Mouse (Mus musculus) forebrain, postnatal 0 days (tissue): Measurements from ENCODE around the gene Vmn2r110. TPM values are rescaled to one million over a fixed set of nuclear protein-coding genes. Genes with fewer than 3 reads are reported as not detected.

Experiments
- ATAC-seq: fragments of 200-750 bp; cut with Nextera tagmentation; 2 replicates; pipeline ENCODE4 v1.8.0; 2017; ENCODE audit warnings: mild to moderate bottlenecking, moderate library complexity
- DNase-seq: peaks from one replicate; pipeline ENCODE4 v3.0.0-alpha.2; 2015
- H3K27ac ChIP-seq: fragments of 300-500 bp; sonication (generic); 2 replicates; pipeline ENCODE4 v1.5.1; 2014; ENCODE audit warnings: low read depth, mild to moderate bottlenecking, antibody characterized with exemption, low read length, moderate library complexity, mixed read lengths
- H3K27me3 ChIP-seq: fragments of 300-500 bp; sonication (generic); 2 replicates; pipeline ENCODE4 v1.6.1; 2014; ENCODE audit warnings: mild to moderate bottlenecking, low read length, mixed read lengths; ENCODE audit not compliant: insufficient read depth
- H3K36me3 ChIP-seq: fragments of 300-500 bp; sonication (generic); 2 replicates; pipeline ENCODE4 v1.6.1; 2014; ENCODE audit warnings: mild to moderate bottlenecking, moderate library complexity; ENCODE audit not compliant: insufficient read depth
- H3K4me1 ChIP-seq: fragments of 300-500 bp; sonication (generic); 2 replicates; pipeline ENCODE4 v1.6.1; 2014; ENCODE audit warnings: antibody characterized with exemption; ENCODE audit not compliant: insufficient read depth
- H3K4me2 ChIP-seq: fragments of 300-500 bp; sonication (generic); 2 replicates; pipeline ENCODE4 v1.6.1; 2014; ENCODE audit warnings: low read depth, mild to moderate bottlenecking, moderate library complexity
- H3K4me3 ChIP-seq: fragments of 300-500 bp; sonication (generic); 2 replicates; pipeline ENCODE4 v1.5.1; 2014; ENCODE audit warnings: low read depth, low read length, mixed read lengths
- H3K9ac ChIP-seq: fragments of 300-500 bp; sonication (generic); 2 replicates; pipeline ENCODE4 v1.6.1; 2014; ENCODE audit warnings: mild to moderate bottlenecking
- H3K9me3 ChIP-seq: fragments of 300-500 bp; sonication (generic); 2 replicates; pipeline ENCODE4 v1.6.1; 2016; ENCODE audit warnings: low read length
- CTCF ChIP-seq: sonication (generic); IDR thresholded peaks from 2 replicates; pipeline ENCODE4 v1.5.1; 2016; ENCODE audit warnings: antibody characterized with exemption, control low read depth, low read depth
- WGBS: fragments of 180-500 bp; shearing (Covaris S2); extraction: QIAGEN DNeasy Blood & Tissue Kit; methylation state at CpG from one replicate; pipeline ENCODE4 v1.1.7; 2014; 5-methylcytosine and 5-hydroxymethylcytosine counted together
- polyA plus RNA-seq: library from polyadenylated mRNA; unstranded; fragments of >200 nt; fragmentation: Nextera tagmentation; extraction: Ambion mirVana; gene quantifications from 2 replicates; pipeline ENCODE4 v1.2.1, GENCODE M21; 2015
- total RNA-seq: library from RNA; depleted of rRNA; stranded (reverse); fragments of >200 nt; gene quantifications from 2 replicates; pipeline ENCODE4 v1.2.3, GENCODE M21; 2014; rRNA removed

Vmn2r110 gene
- not detected in 2 replicates for total RNA-seq
- polyA plus RNA-seq = 0.03 TPM in 1 of 2 replicates, not detected in the other

DNA sequence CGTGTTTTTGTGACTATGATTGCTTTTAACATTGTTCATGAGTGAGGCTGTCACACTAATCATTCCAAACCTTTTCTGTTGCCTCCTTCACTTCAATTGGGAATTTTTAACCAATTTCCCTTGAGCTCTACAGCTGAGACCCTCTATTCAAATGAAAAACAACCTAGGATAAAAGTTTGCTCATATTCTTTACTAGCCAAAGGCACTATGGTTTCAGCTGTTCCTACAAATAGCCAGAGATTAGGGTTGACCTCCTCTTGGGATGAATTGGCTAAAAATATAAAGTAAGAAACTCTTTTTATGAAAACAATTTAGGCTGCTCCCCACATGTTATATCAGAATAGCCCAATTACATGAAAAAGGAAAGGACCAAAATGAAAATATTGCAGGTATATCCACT lies at the start of gene Vmn2r110:
Gene Vmn2r110 (minus strand): TSS at position 101 of the 400 bp plus-strand sequence.
- no peaks in the 10 kb centered on the region for H3K36me3 ChIP-seq
- TF ChIP-seq CTCF = no peak
- H3K9me3 ChIP-seq = no peaks in the 10 kb centered on the region
- DNase-seq (no peak), ATAC-seq (no peak)
- no peaks in the 10 kb centered on the region for H3K27me3 ChIP-seq
- H3K4me3 ChIP-seq = no peak within 1 kb of the TSS
- H3K4me1 ChIP-seq = no peaks in the 10 kb centered on the region
- no peak within 1 kb of the TSS for H3K27ac ChIP-seq
- H3K4me2 ChIP-seq = no peak within 1 kb of the TSS
- WGBS = 45% methylated on average over 1 of the region's 1 CpGs
- H3K9ac ChIP-seq = no peak within 1 kb of the TSS

DNA sequence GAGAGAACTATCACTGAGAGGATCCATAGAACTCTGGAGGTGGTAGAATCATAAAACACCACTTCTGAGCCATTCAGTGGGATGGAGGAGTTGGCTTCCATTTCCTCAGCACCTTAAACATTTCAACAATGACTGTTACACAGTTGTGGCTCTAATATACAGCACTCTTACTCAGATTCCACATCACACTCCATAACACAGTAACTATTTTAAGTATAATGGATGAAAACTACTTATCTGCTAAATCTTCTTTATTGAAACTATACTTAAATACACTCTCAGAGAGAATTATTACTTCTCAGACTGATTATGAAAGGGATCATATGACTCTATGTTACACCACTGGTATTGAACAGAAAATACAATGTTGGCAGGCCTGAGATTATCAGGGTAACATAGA lies 28.6 kb upstream of the Vmn2r110 start, which contains the start of gene Fpr-rs3:
Gene Fpr-rs3 (minus strand): TSS at position 101 of the 400 bp plus-strand sequence.
- no peaks in the 10 kb centered on the region for H3K4me1 ChIP-seq
- no peaks in the 10 kb centered on the region for H3K36me3 ChIP-seq
- H3K9ac ChIP-seq = no peak within 1 kb of the TSS
- no peak within 1 kb of the TSS for H3K27ac ChIP-seq
- ATAC-seq (no peak), DNase-seq (no peak)
- H3K4me3 ChIP-seq = no peak within 1 kb of the TSS
- H3K27me3 ChIP-seq = no peaks in the 10 kb centered on the region
- 0 out of 2 replicates have a peak, but pooled peaks cover 7% of the 10 kb centered on the region for H3K9me3 ChIP-seq
- no peak for TF ChIP-seq CTCF
- no peak within 1 kb of the TSS for H3K4me2 ChIP-seq

DNA sequence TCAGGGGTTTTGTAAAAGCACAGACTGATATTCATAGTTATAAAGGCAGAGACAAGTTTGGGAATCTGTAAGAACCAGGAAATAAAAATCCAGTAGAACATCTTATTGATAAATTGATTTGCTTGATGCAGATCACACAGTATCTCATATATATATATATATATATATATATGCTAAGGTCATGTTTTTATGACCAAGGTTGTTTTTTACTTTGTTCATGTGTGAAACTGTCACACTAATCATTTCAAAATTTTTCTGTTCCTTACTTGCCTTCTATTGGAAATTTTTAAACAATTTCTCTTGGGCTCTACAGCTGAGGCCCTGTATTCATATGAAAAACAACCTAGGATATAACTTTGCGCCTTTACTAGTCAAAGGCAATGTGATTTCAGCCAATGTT lies 31.6 kb downstream of the Vmn2r110 start, which contains the start of gene Vmn2r109:
Gene Vmn2r109 (minus strand): TSS at position 101 of the 400 bp plus-strand sequence.
- WGBS = 97% methylated on average over 1 of the region's 1 CpGs
- ATAC-seq (no peak), DNase-seq (no peak)
- Histone ChIP-seq H3K4me3 (no peak within 1 kb of the TSS), H3K9ac (no peak within 1 kb of the TSS), H3K9me3 (no peaks in the 10 kb centered on the region), H3K27ac (no peak within 1 kb of the TSS), H3K4me1 (no peaks in the 10 kb centered on the region), H3K27me3 (no peaks in the 10 kb centered on the region), H3K36me3 (no peaks in the 10 kb centered on the region), H3K4me2 (no peak within 1 kb of the TSS)
- no peak for TF ChIP-seq CTCF

Other genes starting within 250 kb of the Vmn2r110 start
- gene Vmn1r224, start 182.3 kb downstream of the Vmn2r110 start, total RNA-seq = not detected in 2 replicates
- gene Vmn1r224, start 182.3 kb downstream of the Vmn2r110 start, polyA plus RNA-seq = not detected in 2 replicates
- gene Vmn2r108, start 115.1 kb downstream of the Vmn2r110 start, total RNA-seq = not detected in 2 replicates
- gene Vmn2r108, start 115.1 kb downstream of the Vmn2r110 start, polyA plus RNA-seq = not detected in 2 replicates
- not detected in 2 replicates for gene Vmn1r225, start 98.3 kb downstream of the Vmn2r110 start, total RNA-seq
- gene Vmn1r225, start 98.3 kb downstream of the Vmn2r110 start, polyA plus RNA-seq = not detected in 2 replicates
- not detected in 2 replicates for gene Vmn2r109, start 31.7 kb downstream of the Vmn2r110 start, total RNA-seq
- not detected in 2 replicates for gene Vmn2r109, start 31.7 kb downstream of the Vmn2r110 start, polyA plus RNA-seq
- not detected in 2 replicates for gene Fpr-rs3, start 28.5 kb upstream of the Vmn2r110 start, total RNA-seq
- gene Fpr-rs3, start 28.5 kb upstream of the Vmn2r110 start, polyA plus RNA-seq = not detected in 2 replicates
- not detected in 2 replicates for gene Vmn1r226, start 86.4 kb upstream of the Vmn2r110 start, total RNA-seq
- not detected in 2 replicates for gene Vmn1r226, start 86.4 kb upstream of the Vmn2r110 start, polyA plus RNA-seq
- gene Vmn1r227, start 133.4 kb upstream of the Vmn2r110 start, total RNA-seq = not detected in 2 replicates
- not detected in 2 replicates for gene Vmn1r227, start 133.4 kb upstream of the Vmn2r110 start, polyA plus RNA-seq
- not detected in 2 replicates for gene Vmn1r228, start 189.7 kb upstream of the Vmn2r110 start, total RNA-seq
- gene Vmn1r228, start 189.7 kb upstream of the Vmn2r110 start, polyA plus RNA-seq = not detected in 2 replicates
- gene Vmn1r229, start 215.1 kb upstream of the Vmn2r110 start, total RNA-seq = not detected in 2 replicates
- not detected in 2 replicates for gene Vmn1r229, start 215.1 kb upstream of the Vmn2r110 start, polyA plus RNA-seq
- not detected in 2 replicates for gene Vmn1r230, start 244.0 kb upstream of the Vmn2r110 start, total RNA-seq
- not detected in 2 replicates for gene Vmn1r230, start 244.0 kb upstream of the Vmn2r110 start, polyA plus RNA-seq